Mouse (Mus musculus) hindbrain, embryonic 10.5 days (tissue): ENCODE results near the gene Nxt1. TPM values are rescaled to one million over a fixed set of nuclear protein-coding genes. Genes with fewer than 3 reads are reported as not detected.

Source experiments
- DNase-seq: peaks from one replicate; pipeline ENCODE4 v3.0.0-alpha.2; 2017; ENCODE audit warnings: low spot score
- H3K27ac ChIP-seq: fragments of 300-500 bp; sonication (generic); 2 replicates; pipeline ENCODE4 v1.5.1; 2016; ENCODE audit warnings: mild to moderate bottlenecking, moderate library complexity
- H3K27me3 ChIP-seq: fragments of 300-500 bp; sonication (generic); 2 replicates; pipeline ENCODE4 v1.6.1; 2016; ENCODE audit warnings: mild to moderate bottlenecking; ENCODE audit not compliant: poor library complexity, insufficient read depth, severe bottlenecking
- H3K36me3 ChIP-seq: fragments of 300-500 bp; sonication (generic); 2 replicates; pipeline ENCODE4 v1.6.1; 2016; ENCODE audit warnings: mild to moderate bottlenecking, moderate library complexity
- H3K4me1 ChIP-seq: fragments of 300-500 bp; sonication (generic); replicated peaks from 2 replicates; pipeline ENCODE4 v1.6.1; 2016; ENCODE audit warnings: mild to moderate bottlenecking
- H3K4me3 ChIP-seq: fragments of 300-500 bp; sonication (generic); 2 replicates; pipeline ENCODE4 v1.5.1; 2016; ENCODE audit warnings: mild to moderate bottlenecking, moderate library complexity
- H3K9me3 ChIP-seq: fragments of 300-500 bp; sonication (generic); 2 replicates; pipeline ENCODE4 v1.6.1; 2016; ENCODE audit warnings: mild to moderate bottlenecking, moderate library complexity
- WGBS: fragments of 180-500 bp; shearing (Covaris S2); methylation state at CpG from one replicate; pipeline ENCODE4 v1.1.7; 2016; 5-methylcytosine and 5-hydroxymethylcytosine counted together
- polyA plus RNA-seq: library from polyadenylated mRNA; unstranded; fragments of >200 nt; fragmentation: Nextera tagmentation; extraction: Ambion mirVana; gene quantifications from 2 replicates; pipeline ENCODE4 v1.2.1, GENCODE M21; 2016

Gene Nxt1
- 120 and 141 TPM in 2 replicates for polyA plus RNA-seq

GRCm38 (mm10) chr2:148672199-148673096 is at the start of gene Nxt1:
Gene Nxt1 (plus strand): TSS chr2:148672601.
- peak within 1 kb of the TSS; percentile 84 for H3K4me3 ChIP-seq
- WGBS = 2% methylated on average over 58 of the region's 58 CpGs
- peak within 1 kb of the TSS; percentile 92 for H3K27ac ChIP-seq
- no peaks in the 10 kb centered on the region for H3K9me3 ChIP-seq
- peak; percentile 98 for DNase-seq
- H3K27me3 ChIP-seq = no peaks in the 10 kb centered on the region
- H3K4me1 ChIP-seq = peaks cover 34% of the 10 kb centered on the region
- peaks cover 30% of the 10 kb centered on the region for H3K36me3 ChIP-seq

GRCm38 (mm10) chr2:148623067-148623466 is 49.3 kb upstream of the Nxt1 start:
- Histone ChIP-seq H3K4me1 (no peaks in the 10 kb centered on the region), H3K9me3 (no peaks in the 10 kb centered on the region), H3K27ac (no peak overlapping the region), H3K4me3 (no peak overlapping the region), H3K27me3 (no peaks in the 10 kb centered on the region), H3K36me3 (no peaks in the 10 kb centered on the region)
- WGBS = 82% methylated on average over 2 of the region's 2 CpGs
- no peak for DNase-seq

- DNase-seq = no peak
- no peaks in the 10 kb centered on the region for H3K36me3 ChIP-seq
- H3K4me1 ChIP-seq = no peaks in the 10 kb centered on the region
- H3K9me3 ChIP-seq = no peaks in the 10 kb centered on the region
- 94% methylated on average over 3 of the region's 3 CpGs for WGBS
- H3K27me3 ChIP-seq = no peaks in the 10 kb centered on the region
- no peak overlapping the region for H3K4me3 ChIP-seq
- no peak overlapping the region for H3K27ac ChIP-seq
Measured at GRCm38 (mm10) chr2:148624484-148624883, 47.9 kb upstream of the Nxt1 start.

- no peak overlapping the region for H3K4me3 ChIP-seq
- 61% methylated on average over 3 of the region's 3 CpGs for WGBS
- H3K27ac ChIP-seq = 0 out of 2 replicates have a peak overlapping the region, but pooled peaks have one; percentile 8
- H3K4me1 ChIP-seq = no peaks in the 10 kb centered on the region
- H3K27me3 ChIP-seq = no peaks in the 10 kb centered on the region
- no peak for DNase-seq
- H3K36me3 ChIP-seq = no peaks in the 10 kb centered on the region
- no peaks in the 10 kb centered on the region for H3K9me3 ChIP-seq
Measured at GRCm38 (mm10) chr2:148627011-148627471, 45.4 kb upstream of the Nxt1 start.

GRCm38 (mm10) chr2:148631011-148631410 is 41.4 kb upstream of the Nxt1 start:
- no peaks in the 10 kb centered on the region for H3K27me3 ChIP-seq
- H3K36me3 ChIP-seq = no peaks in the 10 kb centered on the region
- H3K4me1 ChIP-seq = no peaks in the 10 kb centered on the region
- WGBS = 85% methylated on average over 2 of the region's 2 CpGs
- H3K27ac ChIP-seq = no peak overlapping the region
- DNase-seq = no peak
- H3K4me3 ChIP-seq = no peak overlapping the region
- H3K9me3 ChIP-seq = no peaks in the 10 kb centered on the region

- 92% methylated on average over 3 of the region's 3 CpGs for WGBS
- DNase-seq = no peak
- Histone ChIP-seq H3K27ac (no peak overlapping the region), H3K27me3 (no peaks in the 10 kb centered on the region), H3K9me3 (no peaks in the 10 kb centered on the region), H3K4me1 (no peaks in the 10 kb centered on the region), H3K36me3 (no peaks in the 10 kb centered on the region), H3K4me3 (no peak overlapping the region)
Measured at GRCm38 (mm10) chr2:148631602-148632001, 40.8 kb upstream of the Nxt1 start.

GRCm38 (mm10) chr2:148634466-148634865 is 37.9 kb upstream of the Nxt1 start:
- Histone ChIP-seq H3K27ac (no peak overlapping the region), H3K4me1 (no peaks in the 10 kb centered on the region), H3K4me3 (no peak overlapping the region), H3K36me3 (no peaks in the 10 kb centered on the region), H3K27me3 (no peaks in the 10 kb centered on the region), H3K9me3 (no peaks in the 10 kb centered on the region)
- no peak for DNase-seq
- WGBS = 83% methylated on average over 4 of the region's 4 CpGs

- H3K27me3 ChIP-seq = no peaks in the 10 kb centered on the region
- H3K9me3 ChIP-seq = no peaks in the 10 kb centered on the region
- no peaks in the 10 kb centered on the region for H3K36me3 ChIP-seq
- H3K27ac ChIP-seq = no peak overlapping the region
- no peak overlapping the region for H3K4me3 ChIP-seq
- WGBS = 50% methylated on average over 1 of the region's 1 CpGs
- DNase-seq = peak; percentile 12
- H3K4me1 ChIP-seq = no peaks in the 10 kb centered on the region
Measured at GRCm38 (mm10) chr2:148642610-148643370, 29.6 kb upstream of the Nxt1 start.

- no peak overlapping the region for H3K27ac ChIP-seq
- no peaks in the 10 kb centered on the region for H3K4me1 ChIP-seq
- H3K27me3 ChIP-seq = no peaks in the 10 kb centered on the region
- no peak for DNase-seq
- no peaks in the 10 kb centered on the region for H3K36me3 ChIP-seq
- 86% methylated on average over 6 of the region's 6 CpGs for WGBS
- H3K4me3 ChIP-seq = no peak overlapping the region
- H3K9me3 ChIP-seq = no peaks in the 10 kb centered on the region
Measured at GRCm38 (mm10) chr2:148644421-148645000, 27.9 kb upstream of the Nxt1 start.

GRCm38 (mm10) chr2:148650587-148651357 is 21.6 kb upstream of the Nxt1 start:
- Histone ChIP-seq H3K4me1 (peaks cover 18% of the 10 kb centered on the region), H3K9me3 (no peaks in the 10 kb centered on the region), H3K27me3 (no peaks in the 10 kb centered on the region), H3K36me3 (no peaks in the 10 kb centered on the region), H3K4me3 (no peak overlapping the region), H3K27ac (peak overlapping the region; percentile 64; the same call in 1 of the 2 replicates)
- DNase-seq = peak; percentile 43
- 14% methylated on average over 3 of the region's 3 CpGs for WGBS

- H3K4me1 ChIP-seq = peaks cover 18% of the 10 kb centered on the region
- H3K9me3 ChIP-seq = no peaks in the 10 kb centered on the region
- no peaks in the 10 kb centered on the region for H3K36me3 ChIP-seq
- no peak overlapping the region for H3K27ac ChIP-seq
- H3K27me3 ChIP-seq = no peaks in the 10 kb centered on the region
- no peak overlapping the region for H3K4me3 ChIP-seq
- DNase-seq = peak; percentile 44
- WGBS = 5% methylated on average over 3 of the region's 3 CpGs
Measured at GRCm38 (mm10) chr2:148654961-148655360, 17.4 kb upstream of the Nxt1 start.

- Histone ChIP-seq H3K9me3 (no peaks in the 10 kb centered on the region), H3K4me1 (no peaks in the 10 kb centered on the region), H3K27ac (no peak overlapping the region), H3K36me3 (no peaks in the 10 kb centered on the region), H3K4me3 (no peak overlapping the region), H3K27me3 (no peaks in the 10 kb centered on the region)
- 98% methylated on average over 1 of the region's 1 CpGs for WGBS
- DNase-seq = no peak
Measured at GRCm38 (mm10) chr2:148663458-148663857, 8.9 kb upstream of the Nxt1 start.
